In genomic region chr19:5874391-5874968, GRCm38 (mm10) we compare ENCODE assay signal across 8 mouse cellular contexts. TPM values are rescaled to one million over a fixed set of nuclear protein-coding genes. Genes with fewer than 3 reads are reported as not detected.
DNase-seq lines count a peak whose midpoint lies in the region; ATAC-seq and TF ChIP-seq lines count a peak whose summit lies in the region.

No protein-coding gene starts in this region.

- H3K9me3 ChIP-seq in forebrain, embryonic 15.5 days, result no peaks in the 10 kb centered on the region
- no peaks in the 10 kb centered on the region for H3K9me3 ChIP-seq in liver, embryonic 15.5 days (replicated peaks)

- no peak for ATAC-seq in forebrain, embryonic 15.5 days (replicated peaks)
- no peak for ATAC-seq in liver, embryonic 15.5 days (ENCODE audit: insufficient read depth)

- peaks cover 44% of the 10 kb centered on the region for H3K79me2 ChIP-seq in C2C12 (ENCODE audit: control insufficient read depth, insufficient read depth)

- H3K27ac ChIP-seq in forebrain, embryonic 15.5 days (replicated peaks), result no peak overlapping the region
- H3K27ac ChIP-seq in liver, embryonic 15.5 days (replicated peaks), result peak overlapping the region; percentile 78

- H3K4me1 ChIP-seq in forebrain, embryonic 15.5 days, result peaks cover 33% of the 10 kb centered on the region
- H3K4me1 ChIP-seq in liver, embryonic 15.5 days (replicated peaks), result peaks cover 80% of the 10 kb centered on the region

- H3K36me3 ChIP-seq in C2C12 (ENCODE audit: control insufficient read depth, insufficient read depth), result peaks cover 18% of the 10 kb centered on the region
- H3K36me3 ChIP-seq in forebrain, embryonic 15.5 days, result no peaks in the 10 kb centered on the region
- H3K36me3 ChIP-seq in liver, embryonic 15.5 days (replicated peaks), result peaks cover 16% of the 10 kb centered on the region

- peak overlapping the region; percentile 76 for H3ac ChIP-seq in C2C12 (ENCODE audit: control insufficient read depth, insufficient read length, low read depth)

- TF ChIP-seq CTCF in C2C12 (IDR thresholded peaks at IDR 0.05; ENCODE audit: control insufficient read depth, insufficient read depth, insufficient read length), result no peak

- DNase-seq in heart, adult 11 months, result peak; percentile 90
- DNase-seq in heart, postnatal 4 days, result no peak
- no peak for DNase-seq in cerebellum, postnatal 25 days
- no peak for DNase-seq in urinary bladder, postnatal 4 days (ENCODE audit: low spot score in 2 of 2)
- no peak for DNase-seq in kidney, adult 11 months

- peak overlapping the region; percentile 66 for H3K4me2 ChIP-seq in forebrain, embryonic 15.5 days (replicated peaks)
- peak overlapping the region; percentile 92 for H3K4me2 ChIP-seq in liver, embryonic 15.5 days

- H3K4me3 ChIP-seq in C2C12 (ENCODE audit: insufficient read depth, poor library complexity, severe bottlenecking), result peak overlapping the region; percentile 66
- peak overlapping the region; percentile 66 for H3K4me3 ChIP-seq in forebrain, embryonic 15.5 days
- peak overlapping the region; percentile 87 for H3K4me3 ChIP-seq in liver, embryonic 15.5 days (replicated peaks)

- H3K9ac ChIP-seq in forebrain, embryonic 15.5 days (replicated peaks), result peak overlapping the region; percentile 79
- H3K9ac ChIP-seq in liver, embryonic 15.5 days, result peak overlapping the region; percentile 88

- H3K79me3 ChIP-seq in C2C12 (ENCODE audit: low read depth), result peaks cover 9% of the 10 kb centered on the region

- 6% methylated on average over 13 of the region's 13 CpGs for WGBS in forebrain, embryonic 15.5 days
- WGBS in liver, embryonic 15.5 days (ENCODE audit: insufficient replicate concordance), result 6% methylated on average over 13 of the region's 13 CpGs

- H3K27me3 ChIP-seq in C2C12 (ENCODE audit: control insufficient read depth, insufficient read depth, insufficient read length), result no peaks in the 10 kb centered on the region
- no peaks in the 10 kb centered on the region for H3K27me3 ChIP-seq in forebrain, embryonic 15.5 days
- no peaks in the 10 kb centered on the region for H3K27me3 ChIP-seq in liver, embryonic 15.5 days

TF ChIP-seq in C2C12, 6 proteins besides CTCF, POLR2A, EP300 and RAD21:
- TF ChIP-seq MYOG (IDR thresholded peaks at IDR 0.05; ENCODE audit: control insufficient read depth, extremely low read depth, insufficient read length), result no peak

RNA-seq across cellular contexts. Expression of gene Frmd8, which starts 0.6 kb away (rescaled TPM):
- total RNA-seq in heart, postnatal 4 days (2021), result 10 to 100 TPM; 18.6 to 20.9 TPM
- 44.1 TPM for polyA plus RNA-seq in C2C12 (2012; fragmentation: generic; extraction: Trizol)
- polyA plus RNA-seq in forebrain, embryonic 15.5 days (2015; fragmentation: Nextera tagmentation; extraction: Ambion mirVana), result 19.5 and 23.3 TPM in 2 replicates
- polyA plus RNA-seq in liver, embryonic 15.5 days (2015; fragmentation: Nextera tagmentation; extraction: Ambion mirVana), result 12.9 and 13.1 TPM in 2 replicates

RNA-seq across cellular contexts. Expression of gene Slc25a45, which starts 3.1 kb away (rescaled TPM):
- 1 to 10 TPM; 5.4 to 6.2 TPM for total RNA-seq in heart, postnatal 4 days (2021)
- polyA plus RNA-seq in C2C12 (2012; fragmentation: generic; extraction: Trizol), result 5.5 TPM
- polyA plus RNA-seq in forebrain, embryonic 15.5 days (2015; fragmentation: Nextera tagmentation; extraction: Ambion mirVana), result 1.2 and 1.7 TPM in 2 replicates
- 7.1 and 7.9 TPM in 2 replicates for polyA plus RNA-seq in liver, embryonic 15.5 days (2015; fragmentation: Nextera tagmentation; extraction: Ambion mirVana)

RNA-seq across cellular contexts. Expression of gene Tigd3, which starts 19.5 kb away (rescaled TPM):
- total RNA-seq in heart, postnatal 4 days (2021), result 1 to 10 TPM; 2.0 TPM
- 1.0 TPM for polyA plus RNA-seq in C2C12 (2012; fragmentation: generic; extraction: Trizol)
- 12.9 and 14.3 TPM in 2 replicates for polyA plus RNA-seq in forebrain, embryonic 15.5 days (2015; fragmentation: Nextera tagmentation; extraction: Ambion mirVana)
- polyA plus RNA-seq in liver, embryonic 15.5 days (2015; fragmentation: Nextera tagmentation; extraction: Ambion mirVana), result 2.8 and 2.9 TPM in 2 replicates

RNA-seq across cellular contexts. Expression of gene Dpf2, which starts 38.3 kb away (rescaled TPM):
- total RNA-seq in heart, postnatal 4 days (2021), result 100 to 1,000 TPM; 111 to 119 TPM
- polyA plus RNA-seq in C2C12 (2012; fragmentation: generic; extraction: Trizol), result 69.3 TPM
- polyA plus RNA-seq in forebrain, embryonic 15.5 days (2015; fragmentation: Nextera tagmentation; extraction: Ambion mirVana), result 120 and 137 TPM in 2 replicates
- polyA plus RNA-seq in liver, embryonic 15.5 days (2015; fragmentation: Nextera tagmentation; extraction: Ambion mirVana), result 52.7 and 59.4 TPM in 2 replicates

RNA-seq across cellular contexts. Expression of gene Cdc42ep2, which starts 50.1 kb away (rescaled TPM):
- total RNA-seq in heart, postnatal 4 days (2021), result 10 to 100 TPM; 14.2 to 14.7 TPM
- polyA plus RNA-seq in C2C12 (2012; fragmentation: generic; extraction: Trizol), result 3.6 TPM
- polyA plus RNA-seq in forebrain, embryonic 15.5 days (2015; fragmentation: Nextera tagmentation; extraction: Ambion mirVana), result 9.1 and 10.1 TPM in 2 replicates
- 2.9 and 3.1 TPM in 2 replicates for polyA plus RNA-seq in liver, embryonic 15.5 days (2015; fragmentation: Nextera tagmentation; extraction: Ambion mirVana)
